Mouse (Mus musculus): ENCODE data around the gene Trpm3. TPM values are rescaled to one million over a fixed set of nuclear protein-coding genes. Genes with fewer than 3 reads are reported as not detected.

Gene Trpm3
- polyA plus RNA-seq, 1 experiment = 1.2 TPM

DNA sequence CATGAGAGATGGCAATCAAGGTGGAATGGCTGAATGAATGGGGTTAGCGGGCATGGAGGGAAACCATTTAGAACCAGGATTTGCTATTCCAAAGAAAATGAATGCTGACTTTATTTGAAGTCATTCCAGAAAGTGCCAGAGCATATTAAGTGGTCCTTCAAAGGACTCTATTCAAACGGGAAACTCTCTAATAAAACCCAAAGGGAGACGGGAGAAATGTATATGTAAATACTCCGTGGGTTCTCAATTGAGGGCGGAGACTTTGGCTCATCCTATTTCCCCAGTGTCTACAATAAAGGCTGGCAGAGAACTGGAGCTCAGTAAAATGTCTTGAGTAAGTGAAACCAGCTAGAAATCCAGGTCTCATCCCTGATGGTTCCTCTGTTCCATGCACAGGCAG is 733.6 kb downstream of the Trpm3 start:
- Histone ChIP-seq H3K4me1 (ENCODE audit: control insufficient read depth, insufficient read depth, low read length) (no peaks in the 10 kb centered on the region), H3K27ac (ENCODE audit: control insufficient read depth, insufficient read depth, low read depth, low read length) (no peak overlapping the region), H3K36me3 (ENCODE audit: control insufficient read depth, insufficient read depth, low read length) (no peaks in the 10 kb centered on the region), H3K4me3 (ENCODE audit: control insufficient read depth, low read depth, low read length) (no peak overlapping the region), H3K27me3 (ENCODE audit: control insufficient read depth, insufficient read depth, low read length) (no peaks in the 10 kb centered on the region)
- TF ChIP-seq CTCF (IDR thresholded peaks at IDR 0.05; ENCODE audit: control insufficient read depth, insufficient read depth, insufficient replicate concordance, low read depth, low read length) (no peak), POLR2A (IDR thresholded peaks at IDR 0.05; ENCODE audit: control insufficient read depth, low read depth, low read length) (no peak)

DNA sequence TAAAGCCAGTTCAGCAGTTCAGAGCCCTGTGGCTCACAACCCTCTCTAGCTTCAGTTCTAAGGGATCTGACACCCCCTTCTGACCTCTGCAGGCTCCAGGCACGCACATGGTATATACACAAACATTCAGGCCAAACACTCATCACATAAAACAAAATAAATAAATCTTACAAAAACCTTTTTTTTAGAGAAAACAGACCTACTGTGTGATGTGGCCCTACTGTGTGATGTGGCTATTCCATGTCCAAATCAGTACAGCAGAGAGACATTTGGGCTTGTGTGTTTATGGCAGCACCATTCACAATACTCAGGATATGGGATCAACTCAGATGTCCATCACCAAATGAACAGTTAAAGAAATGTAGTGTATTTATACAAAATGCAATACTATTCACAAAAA is 741.4 kb downstream of the Trpm3 start:
- H3K4me3 ChIP-seq (ENCODE audit: control insufficient read depth, low read depth, low read length) = no peak overlapping the region
- TF ChIP-seq CTCF (IDR thresholded peaks at IDR 0.05; ENCODE audit: control insufficient read depth, insufficient read depth, insufficient replicate concordance, low read depth, low read length) = no peak
- no peaks in the 10 kb centered on the region for H3K27me3 ChIP-seq (ENCODE audit: control insufficient read depth, insufficient read depth, low read length)
- H3K36me3 ChIP-seq (ENCODE audit: control insufficient read depth, insufficient read depth, low read length) = no peaks in the 10 kb centered on the region
- H3K27ac ChIP-seq (ENCODE audit: control insufficient read depth, insufficient read depth, low read depth, low read length) = no peak overlapping the region
- H3K4me1 ChIP-seq (ENCODE audit: control insufficient read depth, insufficient read depth, low read length) = no peaks in the 10 kb centered on the region

DNA sequence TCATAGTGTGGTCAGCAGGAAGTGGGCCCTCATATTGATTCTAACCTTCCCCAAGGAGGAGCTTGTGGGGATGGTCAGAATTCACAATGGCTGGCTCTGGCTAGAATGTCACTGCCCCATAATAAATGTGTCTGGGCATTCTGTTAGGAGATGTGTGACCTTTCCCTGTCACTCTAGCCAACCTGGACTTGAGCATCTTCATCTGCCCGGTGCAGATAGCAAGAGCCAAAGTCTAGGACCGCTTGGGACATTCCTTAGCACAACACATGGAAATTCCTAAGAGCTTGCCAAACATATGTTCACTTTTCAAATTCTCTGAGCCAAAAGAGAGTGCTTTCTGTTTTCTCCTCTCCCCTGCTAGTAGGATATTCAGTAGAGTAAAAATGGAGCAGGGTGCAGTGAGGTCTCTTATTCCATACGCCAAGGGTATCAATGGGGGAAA is 743.8 kb downstream of the Trpm3 start:
- TF ChIP-seq POLR2A (IDR thresholded peaks at IDR 0.05; ENCODE audit: control insufficient read depth, low read depth, low read length) = no peak
- TF ChIP-seq CTCF (IDR thresholded peaks at IDR 0.05; ENCODE audit: control insufficient read depth, insufficient read depth, insufficient replicate concordance, low read depth, low read length) = no peak
- H3K27me3 ChIP-seq (ENCODE audit: control insufficient read depth, insufficient read depth, low read length) = no peaks in the 10 kb centered on the region
- no peaks in the 10 kb centered on the region for H3K4me1 ChIP-seq (ENCODE audit: control insufficient read depth, insufficient read depth, low read length)
- H3K36me3 ChIP-seq (ENCODE audit: control insufficient read depth, insufficient read depth, low read length) = no peaks in the 10 kb centered on the region
- no peak overlapping the region for H3K4me3 ChIP-seq (ENCODE audit: control insufficient read depth, low read depth, low read length)
- H3K27ac ChIP-seq (ENCODE audit: control insufficient read depth, insufficient read depth, low read depth, low read length) = no peak overlapping the region

DNA sequence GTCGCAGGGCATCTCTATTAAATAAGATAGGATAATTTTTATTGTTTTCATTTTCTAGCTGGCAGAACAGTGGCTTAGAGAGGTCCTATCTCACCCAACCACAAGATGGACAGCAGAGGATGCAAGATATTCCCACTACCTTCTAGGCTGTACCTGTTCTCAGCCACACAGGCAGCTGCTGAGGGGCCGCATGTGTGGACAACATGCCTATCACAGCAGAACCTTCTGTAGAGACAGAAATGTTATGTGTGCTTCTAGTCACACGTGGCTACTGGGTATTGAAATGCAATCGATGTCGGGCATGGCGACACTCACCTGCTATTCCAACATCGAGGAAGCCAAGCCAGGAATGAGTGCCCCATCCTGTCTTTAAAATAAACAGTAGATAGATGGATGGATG is 744.3 kb downstream of the Trpm3 start:
- no peaks in the 10 kb centered on the region for H3K27me3 ChIP-seq (ENCODE audit: control insufficient read depth, insufficient read depth, low read length)
- no peak overlapping the region for H3K4me3 ChIP-seq (ENCODE audit: control insufficient read depth, low read depth, low read length)
- H3K27ac ChIP-seq (ENCODE audit: control insufficient read depth, insufficient read depth, low read depth, low read length) = no peak overlapping the region
- H3K4me1 ChIP-seq (ENCODE audit: control insufficient read depth, insufficient read depth, low read length) = no peaks in the 10 kb centered on the region
- TF ChIP-seq POLR2A (IDR thresholded peaks at IDR 0.05; ENCODE audit: control insufficient read depth, low read depth, low read length) (no peak), CTCF (IDR thresholded peaks at IDR 0.05; ENCODE audit: control insufficient read depth, insufficient read depth, insufficient replicate concordance, low read depth, low read length) (no peak)
- no peaks in the 10 kb centered on the region for H3K36me3 ChIP-seq (ENCODE audit: control insufficient read depth, insufficient read depth, low read length)

DNA sequence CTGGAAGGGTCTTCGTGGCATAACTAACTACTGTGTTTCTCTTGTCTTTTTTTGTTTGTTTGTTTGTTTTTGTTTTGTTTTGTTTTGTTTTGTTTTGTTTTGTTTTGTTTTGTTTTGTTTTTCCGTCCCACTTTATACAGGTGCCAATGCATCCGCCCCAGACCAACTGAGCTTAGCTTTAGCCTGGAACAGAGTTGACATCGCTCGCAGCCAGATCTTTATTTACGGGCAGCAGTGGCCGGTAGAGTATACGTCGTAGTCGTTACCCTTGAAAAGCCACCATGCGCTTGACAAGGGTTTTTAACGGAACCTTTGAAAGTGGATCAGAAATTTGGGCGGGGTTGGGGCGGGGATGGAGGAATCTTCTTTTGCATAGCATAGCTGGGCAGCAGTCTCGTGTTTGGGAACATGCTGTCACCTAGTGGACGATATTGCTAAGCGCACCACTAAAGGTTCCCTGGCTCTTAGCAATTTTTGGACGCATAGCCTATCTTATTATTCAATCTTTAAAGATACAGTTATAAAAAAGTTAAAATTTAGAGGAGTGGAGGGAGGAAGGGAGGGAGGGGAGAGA is 745.0 kb downstream of the Trpm3 start:
- Histone ChIP-seq H3K27me3 (ENCODE audit: control insufficient read depth, insufficient read depth, low read length) (no peaks in the 10 kb centered on the region), H3K4me3 (ENCODE audit: control insufficient read depth, low read depth, low read length) (no peak overlapping the region), H3K36me3 (ENCODE audit: control insufficient read depth, insufficient read depth, low read length) (no peaks in the 10 kb centered on the region), H3K27ac (ENCODE audit: control insufficient read depth, insufficient read depth, low read depth, low read length) (no peak overlapping the region), H3K4me1 (ENCODE audit: control insufficient read depth, insufficient read depth, low read length) (no peaks in the 10 kb centered on the region)
- TF ChIP-seq CTCF (IDR thresholded peaks at IDR 0.05; ENCODE audit: control insufficient read depth, insufficient read depth, insufficient replicate concordance, low read depth, low read length) = peak; percentile 25; the same call in 1 of the 2 replicates
- TF ChIP-seq POLR2A (IDR thresholded peaks at IDR 0.05; ENCODE audit: control insufficient read depth, low read depth, low read length) = no peak

DNA sequence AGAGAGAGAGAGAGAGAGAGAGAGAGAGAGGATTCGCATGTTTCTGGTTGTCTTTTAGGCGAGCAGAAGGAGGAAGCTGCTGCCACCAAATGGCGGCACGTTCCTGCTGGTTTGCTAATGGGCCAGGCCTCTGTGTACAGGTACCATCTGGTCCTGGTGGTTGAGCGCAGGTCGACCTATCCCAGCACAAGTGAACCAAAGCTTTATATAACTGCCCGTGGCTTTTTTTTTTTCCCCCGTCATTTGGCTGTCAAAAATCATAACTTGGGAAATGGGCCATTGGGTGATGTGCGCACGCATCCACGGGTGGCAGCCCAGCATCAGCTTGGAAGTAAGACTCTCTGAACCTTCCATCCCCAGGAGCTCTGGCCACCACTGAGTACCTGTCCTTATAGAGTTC is 745.5 kb downstream of the Trpm3 start:
- H3K27me3 ChIP-seq (ENCODE audit: control insufficient read depth, insufficient read depth, low read length) = no peaks in the 10 kb centered on the region
- H3K27ac ChIP-seq (ENCODE audit: control insufficient read depth, insufficient read depth, low read depth, low read length) = no peak overlapping the region
- TF ChIP-seq POLR2A (IDR thresholded peaks at IDR 0.05; ENCODE audit: control insufficient read depth, low read depth, low read length) (no peak), CTCF (IDR thresholded peaks at IDR 0.05; ENCODE audit: control insufficient read depth, insufficient read depth, insufficient replicate concordance, low read depth, low read length) (no peak)
- no peaks in the 10 kb centered on the region for H3K36me3 ChIP-seq (ENCODE audit: control insufficient read depth, insufficient read depth, low read length)
- H3K4me3 ChIP-seq (ENCODE audit: control insufficient read depth, low read depth, low read length) = no peak overlapping the region
- no peaks in the 10 kb centered on the region for H3K4me1 ChIP-seq (ENCODE audit: control insufficient read depth, insufficient read depth, low read length)

DNA sequence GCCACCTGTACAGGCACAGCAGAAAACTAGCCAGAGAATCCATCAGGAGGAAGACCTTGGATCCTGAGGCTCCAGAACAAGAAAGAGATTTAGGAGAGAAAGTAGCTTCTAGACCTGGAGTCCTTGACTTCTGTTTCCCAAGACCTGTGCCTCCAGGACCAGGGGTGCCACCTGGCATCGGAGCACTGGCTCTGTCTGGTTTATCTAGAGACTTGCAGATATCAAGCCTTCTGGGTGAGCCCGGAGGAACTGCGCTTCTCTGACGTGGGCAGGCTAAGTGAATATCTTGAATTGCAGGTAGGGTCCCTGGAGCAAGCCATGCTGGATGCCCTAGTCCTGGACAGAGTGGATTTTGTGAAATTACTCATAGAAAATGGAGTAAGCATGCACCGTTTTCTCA is 746.2 kb downstream of the Trpm3 start:
- H3K4me1 ChIP-seq (ENCODE audit: control insufficient read depth, insufficient read depth, low read length) = no peaks in the 10 kb centered on the region
- no peak overlapping the region for H3K4me3 ChIP-seq (ENCODE audit: control insufficient read depth, low read depth, low read length)
- no peak for TF ChIP-seq POLR2A (IDR thresholded peaks at IDR 0.05; ENCODE audit: control insufficient read depth, low read depth, low read length)
- no peak for TF ChIP-seq CTCF (IDR thresholded peaks at IDR 0.05; ENCODE audit: control insufficient read depth, insufficient read depth, insufficient replicate concordance, low read depth, low read length)
- H3K27me3 ChIP-seq (ENCODE audit: control insufficient read depth, insufficient read depth, low read length) = no peaks in the 10 kb centered on the region
- no peak overlapping the region for H3K27ac ChIP-seq (ENCODE audit: control insufficient read depth, insufficient read depth, low read depth, low read length)
- H3K36me3 ChIP-seq (ENCODE audit: control insufficient read depth, insufficient read depth, low read length) = no peaks in the 10 kb centered on the region

DNA sequence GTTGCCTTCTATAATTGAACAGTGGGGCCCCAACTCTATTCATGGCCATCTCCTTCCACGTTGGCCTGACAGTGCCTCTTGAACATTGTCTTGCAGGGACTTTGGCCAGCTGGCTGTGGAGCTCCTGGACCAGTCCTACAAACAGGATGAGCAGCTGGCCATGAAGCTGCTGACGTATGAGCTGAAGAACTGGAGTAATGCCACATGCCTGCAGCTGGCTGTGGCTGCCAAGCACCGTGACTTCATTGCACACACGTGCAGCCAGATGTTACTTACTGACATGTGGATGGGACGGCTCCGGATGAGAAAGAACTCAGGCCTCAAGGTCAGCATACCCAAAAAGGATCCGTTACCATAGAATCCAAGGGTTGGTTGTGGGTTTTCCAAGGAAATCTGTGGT is 763.0 kb downstream of the Trpm3 start:
- Histone ChIP-seq H3K27me3 (ENCODE audit: control insufficient read depth, insufficient read depth, low read length) (no peaks in the 10 kb centered on the region), H3K36me3 (ENCODE audit: control insufficient read depth, insufficient read depth, low read length) (no peaks in the 10 kb centered on the region), H3K27ac (ENCODE audit: control insufficient read depth, insufficient read depth, low read depth, low read length) (no peak overlapping the region), H3K4me1 (ENCODE audit: control insufficient read depth, insufficient read depth, low read length) (no peaks in the 10 kb centered on the region; the same call in 1 of the 2 replicates), H3K4me3 (ENCODE audit: control insufficient read depth, low read depth, low read length) (no peak overlapping the region)
- no peak for TF ChIP-seq CTCF (IDR thresholded peaks at IDR 0.05; ENCODE audit: control insufficient read depth, insufficient read depth, insufficient replicate concordance, low read depth, low read length)
- TF ChIP-seq POLR2A (IDR thresholded peaks at IDR 0.05; ENCODE audit: control insufficient read depth, low read depth, low read length) = no peak
